Mouse (Mus musculus): ENCODE measurements around the gene Adk.

- TF ChIP-seq CTCF (IDR thresholded peaks at IDR 0.05; ENCODE audit: low read depth) (no peak), EP300 (IDR thresholded peaks at IDR 0.05; ENCODE audit: low read depth) (no peak)
These were observed 74.8 kb downstream of the Adk start for GRCm38 (mm10) chr14:21127215-21127614.
